In the genomic region with DNA sequence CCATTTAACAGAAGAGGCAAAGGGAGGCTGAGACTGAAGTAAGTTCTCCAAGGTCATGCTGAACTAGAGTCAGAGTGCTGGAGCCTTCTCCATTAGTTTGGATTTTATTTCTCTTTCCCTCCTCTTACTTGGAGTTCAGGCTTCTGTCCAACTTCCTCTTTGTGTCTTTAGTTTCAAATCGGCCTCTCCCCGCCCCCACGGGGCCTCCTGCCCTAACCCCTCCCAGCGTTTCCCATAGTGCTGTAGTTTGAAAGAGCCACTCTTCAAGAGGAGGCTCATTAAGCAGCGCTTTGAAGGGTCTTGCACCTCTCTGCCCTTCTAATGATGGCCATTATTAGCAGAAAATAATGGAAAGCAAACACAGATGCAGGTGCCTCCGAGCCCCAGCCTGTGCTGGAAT, we compare ENCODE assay signal across 9 mouse cellular contexts. TPM values are rescaled to one million over a fixed set of nuclear protein-coding genes. Genes with fewer than 3 reads are reported as not detected.
DNase-seq lines count a peak whose midpoint lies in the region; ATAC-seq and TF ChIP-seq lines count a peak whose summit lies in the region.
"Had no signal": no experiment of that assay in that cellular context is flagged by ENCODE, and none has a peak within 500 bp of the region (broad histone marks: within the 10 kb centered on the region; RNA-seq: fewer than 3 reads in every experiment).

No protein-coding gene starts in this region.

- TF ChIP-seq CTCF in kidney, postnatal 0 days (IDR thresholded peaks at IDR 0.05; ENCODE audit: low read depth): no peak

- no peaks in the 10 kb centered on the region for H3K27me3 ChIP-seq in kidney, postnatal 0 days (ENCODE audit: insufficient read depth, low read length)

- peak; percentile 72 for ATAC-seq in granulocyte monocyte progenitor cell, adult 5-6 weeks (replicated peaks; ENCODE audit: poor library complexity, severe bottlenecking)
- no peak for ATAC-seq in kidney, postnatal 0 days (replicated peaks; ENCODE audit: low FRiP score, low read depth)
- no peak for ATAC-seq in frontal cortex, adult (ENCODE audit: low TSS enrichment)

- peaks cover 19% of the 10 kb centered on the region for H3K4me1 ChIP-seq in kidney, postnatal 0 days (replicated peaks; ENCODE audit: insufficient read depth, low read length)

- H3K4me2 ChIP-seq in kidney, postnatal 0 days (ENCODE audit: low read length): no peak overlapping the region

- no peaks in the 10 kb centered on the region for H3K36me3 ChIP-seq in kidney, postnatal 0 days (ENCODE audit: insufficient read depth, low read length)

- H3K4me3 ChIP-seq in kidney, postnatal 0 days (replicated peaks; ENCODE audit: low read depth, low read length): no peak overlapping the region

- H3K9me3 ChIP-seq in kidney, postnatal 0 days (replicated peaks; ENCODE audit: low read length): no peaks in the 10 kb centered on the region

- 12% methylated on average over 6 of the region's 6 CpGs for WGBS in kidney, postnatal 0 days

- DNase-seq in layer of hippocampus, postnatal 10 days (ENCODE audit: low spot score in 2 of 2): peak; percentile 49 to 57
- no peak for DNase-seq in layer of hippocampus, adult 9-10 months (ENCODE audit: low spot score)
- DNase-seq in adipocyte (ENCODE audit: low spot score): peak; percentile 17
- DNase-seq in kidney, postnatal 0 days (ENCODE audit: low spot score): peak; percentile 53
- peak; percentile 90 for DNase-seq in lung, postnatal 36 days
- no peak for DNase-seq in cerebellum, postnatal 36 days

- no peak overlapping the region for H3K9ac ChIP-seq in kidney, postnatal 0 days (ENCODE audit: low read depth, low read length)

- 0 out of 2 replicates have a peak overlapping the region, but pooled peaks have one; percentile 54 for H3K27ac ChIP-seq in kidney, postnatal 0 days

RNA-seq across cellular contexts. Expression of a gene that starts 59.2 kb away (rescaled TPM):
- under 1 TPM in 1 of 2 experiments, not detected in 1; 0.25 TPM for total RNA-seq in layer of hippocampus, postnatal 10 days (2021)
- total RNA-seq in granulocyte monocyte progenitor cell, adult 5-6 weeks (2014; fragmentation: Nextera tagmentation): not detected in 2 replicates
- 0.22 TPM in 1 of 2 replicates, not detected in the other for total RNA-seq in granulocyte monocyte progenitor cell, adult 5-6 weeks (2017)
- polyA plus RNA-seq in kidney, postnatal 0 days (2015; fragmentation: Nextera tagmentation; extraction: Ambion mirVana): not detected in 2 replicates
- total RNA-seq: neutrophil, adult 5-6 weeks had no signal

Comparison
In these comparisons a context has a peak if more than half of its experiments do, and no peak if none do; other contexts are left out.
1. DNase-seq: peak in layer of hippocampus, postnatal 10 days (2 of 2), adipocyte (single experiment), kidney, postnatal 0 days (single experiment) and lung, postnatal 36 days (single experiment); none in layer of hippocampus, adult 9-10 months (single experiment) and cerebellum, postnatal 36 days (0 of 2).